Mouse (Mus musculus) ES-Bruce4 (cell line): Measurements from ENCODE around the gene Ifitm10.
"Not testable (repeated sequence)": the region's sequence is repeated elsewhere in the genome, so short reads cannot be mapped to it uniquely, and the experiment has no call there.

Experiments
- CTCF ChIP-seq: IDR thresholded peaks from one replicate; pipeline ENCODE4 v1.8.1; 2011; ENCODE audit warnings: low read depth, low read length
- POLR2A ChIP-seq: IDR thresholded peaks from one replicate; pipeline ENCODE4 v1.8.1; 2011; ENCODE audit warnings: low read length; ENCODE audit not compliant: insufficient read depth

GRCm38 (mm10) chr7:142332741-142333140 is 40.8 kb downstream of the Ifitm10 start:
- TF ChIP-seq CTCF, POLR2A: not testable (repeated sequence)
